Mouse (Mus musculus): ENCODE data around the gene Sema3f. TPM values are rescaled to one million over a fixed set of nuclear protein-coding genes. Genes with fewer than 3 reads are reported as not detected.

Sema3f gene
- total RNA-seq, 2 experiments from 2014 or later, result 15.1 to 15.8 TPM

- no peak for DNase-seq (ENCODE audit: low spot score)
- intact Hi-C loops (cut with DNase I), result no loop called here
Observed at GRCm38 (mm10) chr9:107718781-107719540, 8.7 kb upstream of the Sema3f start.

DNA sequence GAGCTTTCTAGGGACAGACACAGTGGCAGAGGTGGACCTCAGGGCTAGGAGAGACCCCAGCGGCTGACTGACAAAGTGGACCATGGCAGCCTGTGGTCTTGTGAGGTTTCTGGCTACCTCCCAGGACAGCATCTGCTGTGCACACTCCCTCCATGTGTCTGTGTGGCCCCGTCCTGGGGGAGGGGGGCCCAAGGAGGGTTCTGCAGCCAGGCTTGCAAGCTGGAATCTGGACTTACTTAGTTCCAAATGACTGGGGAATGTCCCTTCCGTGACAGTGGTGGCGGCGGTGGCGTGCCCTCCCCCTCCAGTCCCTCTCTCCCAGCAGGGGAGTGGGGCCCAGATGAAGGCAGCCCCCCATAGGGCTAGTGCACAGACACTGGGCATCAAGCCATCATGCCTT, 6.7 kb upstream of the Sema3f start:
- DNase-seq (ENCODE audit: low spot score), result no peak

GRCm38 (mm10) chr9:107715632-107716031, 5.4 kb upstream of the Sema3f start:
- DNase-seq (ENCODE audit: low spot score), result no peak
- intact Hi-C loops (cut with DNase I), result no loop called here

More for the DNA sequence above, 6.7 kb upstream of the Sema3f start:
- intact Hi-C loops (cut with DNase I), result no loop called here

- DNase-seq (ENCODE audit: low spot score), result no peak
- intact Hi-C loops (cut with DNase I), result no loop called here
Observed at GRCm38 (mm10) chr9:107714221-107714952, 4.1 kb upstream of the Sema3f start.

- no peak for DNase-seq (ENCODE audit: low spot score)
Observed at GRCm38 (mm10) chr9:107709096-107709696, 1.1 kb downstream of the Sema3f start.

GRCm38 (mm10) chr9:107708439-107709095, 1.7 kb downstream of the Sema3f start:
- no peak for DNase-seq (ENCODE audit: low spot score)
- intact Hi-C loops (cut with DNase I), result no loop called here

More at GRCm38 (mm10) chr9:107709096-107709696, 1.1 kb downstream of the Sema3f start:
- intact Hi-C loops (cut with DNase I), result no loop called here

GRCm38 (mm10) chr9:107707701-107708438, 2.4 kb downstream of the Sema3f start:
- DNase-seq (ENCODE audit: low spot score), result no peak
- intact Hi-C loops (cut with DNase I), result no loop called here

DNA sequence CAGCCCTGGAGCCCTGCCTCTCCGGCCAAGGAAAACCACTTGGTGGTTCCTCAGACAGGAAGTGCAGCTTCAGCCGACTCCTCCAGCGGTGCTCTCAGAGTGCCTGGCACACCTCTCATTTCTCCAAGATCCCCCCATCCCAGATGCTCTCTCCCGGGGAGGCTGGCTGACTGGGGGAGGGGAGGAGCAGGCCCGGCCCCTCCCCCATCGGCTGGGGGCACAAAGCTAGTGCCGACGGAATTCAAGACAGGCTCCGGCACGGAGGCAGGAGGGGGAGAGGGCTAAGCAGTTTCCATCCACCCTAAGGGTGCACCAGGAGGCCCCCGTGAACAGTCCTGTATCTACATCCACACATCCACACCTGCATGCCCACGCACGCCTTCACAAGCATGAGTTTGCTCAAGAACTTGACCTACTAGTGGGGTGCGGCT, 3.5 kb downstream of the Sema3f start:
- no peak for DNase-seq (ENCODE audit: low spot score)

GRCm38 (mm10) chr9:107703337-107704122, 6.7 kb downstream of the Sema3f start:
- intact Hi-C loops (cut with DNase I), result no loop called here
- no peak for DNase-seq (ENCODE audit: low spot score)

More for the DNA sequence above, 3.5 kb downstream of the Sema3f start:
- intact Hi-C loops (cut with DNase I), result no loop called here

DNA sequence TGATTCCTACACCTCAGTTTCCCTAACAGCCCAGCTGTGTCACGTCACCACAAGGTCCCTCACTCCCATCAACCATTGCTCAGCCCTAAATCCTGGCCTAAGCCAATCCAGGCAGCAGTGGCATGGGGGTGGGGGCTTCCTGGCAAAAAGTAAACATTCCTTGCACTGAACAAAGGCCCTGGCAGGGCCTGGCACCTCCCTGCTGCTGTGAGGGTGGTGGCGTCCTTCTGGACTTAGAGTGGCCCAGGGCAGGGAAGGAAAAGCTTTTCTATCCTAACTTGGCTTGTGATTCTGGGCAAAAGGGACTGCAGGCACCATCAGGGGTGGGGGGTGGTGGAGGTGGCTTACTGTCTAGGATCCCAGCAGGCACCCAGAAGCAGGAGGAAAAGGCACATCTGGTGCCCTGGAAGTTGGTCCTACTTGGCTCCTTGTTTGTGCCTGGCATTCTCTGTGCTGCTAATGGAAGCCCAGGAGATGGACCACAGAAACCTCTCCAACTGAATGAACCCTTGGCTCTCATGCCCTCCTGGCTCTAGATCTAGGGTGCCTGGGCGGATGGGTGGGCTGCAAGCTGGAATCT, 7.6 kb downstream of the Sema3f start:
- intact Hi-C loops (cut with DNase I), result no loop called here
- DNase-seq (ENCODE audit: low spot score), result no peak

DNA sequence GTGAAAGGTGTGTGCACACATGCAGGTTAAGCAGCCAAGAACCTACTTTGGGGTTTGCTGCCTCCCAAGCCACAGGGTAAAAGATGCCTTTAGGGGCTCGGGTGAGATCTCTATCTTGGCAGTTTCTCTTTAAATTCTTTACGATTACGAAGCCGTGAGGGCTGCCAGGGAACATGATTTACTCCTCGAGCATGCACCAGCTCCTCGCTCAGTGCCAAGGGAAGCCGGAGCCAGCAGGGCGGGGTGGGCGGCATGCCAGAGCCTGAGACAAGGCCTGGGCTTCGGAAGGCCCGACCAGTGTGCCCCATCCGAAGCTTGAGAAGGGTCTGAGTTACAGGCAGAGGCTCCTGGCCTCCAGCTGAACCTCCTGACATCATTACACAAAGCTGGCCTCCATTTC, 8.7 kb downstream of the Sema3f start:
- intact Hi-C loops (cut with DNase I), result no loop called here
- peak; percentile 69 for DNase-seq (ENCODE audit: low spot score)

- intact Hi-C loops (cut with DNase I), result no loop called here
- DNase-seq (ENCODE audit: low spot score), result no peak
Observed at GRCm38 (mm10) chr9:107700114-107700571, 10.1 kb downstream of the Sema3f start.

DNA sequence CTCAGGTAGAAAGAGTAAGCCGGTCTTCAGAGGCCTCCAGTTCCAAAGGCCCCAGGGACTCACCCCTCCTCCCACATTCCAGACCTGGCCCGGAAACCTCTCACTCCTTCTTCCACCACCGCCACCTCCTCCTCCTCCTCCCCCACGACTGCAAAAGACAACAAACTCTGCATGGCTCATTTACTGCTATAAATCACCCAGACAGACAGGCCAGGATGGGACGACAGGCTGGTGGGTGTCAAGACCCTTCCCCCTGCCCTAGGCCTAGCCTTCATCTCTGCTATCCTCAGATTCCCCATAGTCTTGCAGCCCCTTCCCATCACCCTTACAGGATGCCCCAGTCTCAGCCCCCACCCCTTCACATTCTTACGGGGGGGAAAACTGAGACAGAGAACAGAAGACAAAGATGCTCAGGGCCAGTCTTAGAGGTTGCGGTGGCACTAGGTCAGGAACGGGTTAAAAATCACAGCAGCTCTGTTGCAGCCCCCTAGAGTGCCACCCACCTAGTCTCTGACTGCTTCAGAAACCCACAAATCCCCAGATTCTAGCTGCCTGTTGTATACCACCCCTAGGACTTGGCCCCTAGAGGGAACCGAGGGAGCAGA, 10.8 kb downstream of the Sema3f start:
- intact Hi-C loops (cut with DNase I), result no loop called here
- DNase-seq (ENCODE audit: low spot score), result no peak

GRCm38 (mm10) chr9:107698611-107699190, 11.6 kb downstream of the Sema3f start:
- no peak for DNase-seq (ENCODE audit: low spot score)
- intact Hi-C loops (cut with DNase I), result no loop called here

DNA sequence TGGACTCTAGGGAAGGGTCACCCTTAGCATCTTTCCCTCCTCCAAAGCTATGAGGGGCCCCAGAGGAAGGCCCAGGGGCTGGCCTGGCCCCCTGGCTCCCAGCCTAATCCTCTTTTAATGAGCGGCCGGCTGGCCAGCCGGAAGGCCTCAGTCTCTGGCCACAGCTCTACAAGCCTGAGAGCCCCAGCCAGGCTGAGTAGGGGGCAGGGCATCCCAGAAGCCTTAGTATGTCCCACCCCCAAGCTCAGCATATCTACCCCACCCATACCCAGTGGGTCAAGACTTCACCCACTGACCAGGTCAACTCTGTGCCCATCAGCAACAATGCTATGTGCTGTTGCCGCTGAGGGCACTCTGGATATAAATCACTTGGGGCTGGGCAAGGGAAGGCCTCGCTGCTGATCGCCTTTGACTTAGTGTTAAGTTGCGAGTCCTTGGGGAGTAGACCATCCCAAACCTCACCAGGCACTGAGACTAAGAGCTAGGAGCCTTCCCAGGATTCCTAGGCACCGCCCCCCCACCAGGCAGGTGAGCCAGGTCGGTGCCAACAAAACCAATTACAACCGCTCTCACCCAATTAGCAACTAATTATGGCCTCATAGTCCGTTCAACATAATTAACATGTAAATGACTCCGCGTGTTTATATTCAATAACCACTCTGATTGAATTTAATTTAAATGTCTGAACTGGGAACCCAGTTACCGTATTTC, 12.3 kb downstream of the Sema3f start:
- no peak for DNase-seq (ENCODE audit: low spot score)
- intact Hi-C loops (cut with DNase I), result no loop called here

DNA sequence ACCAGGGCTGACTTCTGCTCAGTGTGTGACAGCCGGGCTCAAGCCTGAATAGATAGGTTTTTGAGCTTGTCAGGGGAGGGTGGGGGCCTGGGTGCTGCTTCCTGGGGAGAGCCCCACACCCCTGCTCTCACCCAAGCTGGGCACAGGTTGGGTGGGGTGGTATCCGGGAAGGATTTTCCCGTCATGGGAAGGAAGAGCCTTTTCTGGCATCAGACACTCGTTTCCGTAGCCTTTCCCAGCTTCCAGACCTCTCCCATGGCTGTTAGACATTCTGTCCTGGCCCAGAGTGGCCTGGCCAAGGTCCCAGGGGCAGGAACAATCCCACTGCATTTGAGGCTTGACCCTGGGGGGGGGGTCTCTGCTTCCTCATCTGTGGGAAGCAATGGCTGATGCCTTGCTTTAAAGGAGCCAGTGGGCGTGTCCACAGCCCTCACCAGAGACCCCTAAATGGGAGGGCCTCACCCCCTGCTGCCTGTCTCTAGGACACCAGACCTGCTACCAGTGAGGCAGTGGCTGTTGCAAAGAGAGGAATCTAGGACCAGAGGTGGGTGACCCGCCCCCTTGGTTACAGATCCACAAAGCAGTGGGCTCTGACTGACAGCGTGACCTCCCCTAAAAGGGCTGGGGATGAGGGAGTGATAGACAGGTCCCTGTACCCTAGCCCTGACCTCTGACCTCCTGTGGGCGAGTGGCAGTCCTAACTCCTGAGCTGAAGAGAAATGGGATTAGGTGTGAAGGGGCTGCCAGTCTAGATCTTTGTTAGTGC, 13.2 kb downstream of the Sema3f start:
- no peak for DNase-seq (ENCODE audit: low spot score)
- intact Hi-C loops (cut with DNase I), result no loop called here

Measured in heart, postnatal 25 days (tissue).